Mouse (Mus musculus): ENCODE measurements around the gene Car5b. TPM values are rescaled to one million over a fixed set of nuclear protein-coding genes. Genes with fewer than 3 reads are reported as not detected.

Car5b gene
- 1 to 10 TPM; 3.2 to 7.1 TPM for total RNA-seq (2021)
- long read RNA-seq, experiment 1, partial matches to known transcripts = 1 of 2 reads
- long read RNA-seq, experiment 1, other reads (novel, unspliced or antisense) = 1 of 2 reads
- long read RNA-seq, experiment 2, partial matches to known transcripts = 0 of 1 reads
- long read RNA-seq, experiment 2, other reads (novel, unspliced or antisense) = 0 of 1 reads

GRCm38 (mm10) chrX:164027607-164028289 is at the start of gene Car5b:
TSS of gene Car5b (minus strand) at chrX:164027997.
- DNase-seq = peak; percentile 89

GRCm38 (mm10) chrX:164076040-164076775 is 48.4 kb upstream of the Car5b start, which contains the start of gene Siah1b:
TSS of gene Siah1b (minus strand) at chrX:164076493.
- DNase-seq = peak; percentile 90

DNA sequence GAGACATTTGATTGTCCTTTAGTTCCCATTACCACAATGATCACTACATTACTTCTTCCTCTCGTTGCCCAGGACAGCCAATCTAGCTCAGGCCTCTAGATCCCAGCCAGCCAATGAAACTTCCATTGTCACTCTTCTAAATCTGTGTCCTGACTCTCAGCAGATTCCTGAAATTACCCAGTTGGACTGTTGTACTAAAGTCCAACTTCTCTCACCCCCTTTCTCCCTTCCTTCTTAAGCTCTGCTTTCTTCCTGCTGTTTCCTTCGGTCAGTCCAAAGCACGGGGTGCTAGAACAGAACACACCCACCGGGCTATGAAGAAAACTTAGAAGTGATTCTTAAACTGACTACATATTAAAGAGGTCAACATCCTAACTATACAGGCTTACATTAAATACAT is 41.2 kb upstream of the Car5b start:
- no peak for DNase-seq

- peak; percentile 77 for DNase-seq
Observed at GRCm38 (mm10) chrX:164066185-164066584, 38.4 kb upstream of the Car5b start.

- no peak for DNase-seq
Observed at GRCm38 (mm10) chrX:164059070-164059469, 31.3 kb upstream of the Car5b start.

DNA sequence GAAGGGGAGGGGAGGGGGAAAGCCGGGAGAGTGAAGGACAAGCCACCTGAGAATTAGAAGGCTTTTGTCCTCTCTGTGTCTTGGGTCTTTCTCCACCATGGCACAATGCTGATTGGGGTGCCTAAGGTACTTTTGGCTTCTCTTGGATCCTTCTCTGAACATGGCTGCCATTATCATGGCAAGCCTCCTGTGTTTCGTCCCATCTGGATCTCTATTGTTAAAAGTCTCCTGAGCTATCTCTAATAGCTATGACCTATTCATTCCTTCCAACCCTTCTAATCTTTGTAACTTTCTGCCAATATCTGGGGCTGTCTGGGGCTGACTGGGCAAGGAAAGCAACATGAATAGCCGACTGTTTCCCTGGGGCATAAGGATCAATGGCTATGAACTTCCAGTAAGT is 30.7 kb upstream of the Car5b start:
- no peak for DNase-seq

DNA sequence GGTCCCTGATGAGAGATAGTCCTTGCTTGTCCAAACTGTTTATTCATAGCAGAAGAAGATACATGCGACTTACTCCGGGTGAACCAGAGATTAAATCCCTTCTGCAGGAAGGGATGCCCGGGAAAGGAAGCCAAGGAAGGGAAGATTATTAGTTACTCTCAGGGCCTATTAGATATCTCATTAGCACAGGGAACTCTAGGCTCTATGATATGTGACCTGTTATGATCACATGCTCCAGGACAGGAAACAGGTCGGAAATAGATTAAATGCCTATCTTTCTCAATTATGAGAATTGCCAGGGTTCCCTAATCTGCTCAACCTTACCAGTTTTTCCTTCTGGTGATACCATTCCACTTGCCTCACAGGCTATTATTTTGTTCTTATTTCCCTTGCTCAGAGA is 27.9 kb upstream of the Car5b start:
- no peak for DNase-seq

DNA sequence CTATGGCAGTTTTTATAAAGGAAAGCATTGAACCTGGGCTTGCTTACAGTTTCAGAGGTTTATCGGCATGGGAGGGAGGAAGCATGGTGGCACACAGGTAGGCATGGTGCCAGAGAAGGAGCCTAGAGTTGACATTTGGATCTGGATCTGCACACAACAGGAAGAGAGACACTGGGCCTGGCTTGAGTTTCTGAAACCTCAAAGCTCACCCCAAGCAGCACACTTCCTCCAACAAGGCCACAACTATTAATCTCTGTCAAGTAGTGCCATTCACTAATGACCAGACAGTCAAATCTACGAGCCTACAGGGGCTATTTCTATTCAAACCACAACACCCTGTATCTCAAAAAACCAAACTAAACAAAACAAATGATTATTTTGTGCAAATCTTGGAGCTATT is 18.9 kb upstream of the Car5b start:
- no peak for DNase-seq

GRCm38 (mm10) chrX:164042069-164042468 is 14.3 kb upstream of the Car5b start:
- DNase-seq = no peak

DNA sequence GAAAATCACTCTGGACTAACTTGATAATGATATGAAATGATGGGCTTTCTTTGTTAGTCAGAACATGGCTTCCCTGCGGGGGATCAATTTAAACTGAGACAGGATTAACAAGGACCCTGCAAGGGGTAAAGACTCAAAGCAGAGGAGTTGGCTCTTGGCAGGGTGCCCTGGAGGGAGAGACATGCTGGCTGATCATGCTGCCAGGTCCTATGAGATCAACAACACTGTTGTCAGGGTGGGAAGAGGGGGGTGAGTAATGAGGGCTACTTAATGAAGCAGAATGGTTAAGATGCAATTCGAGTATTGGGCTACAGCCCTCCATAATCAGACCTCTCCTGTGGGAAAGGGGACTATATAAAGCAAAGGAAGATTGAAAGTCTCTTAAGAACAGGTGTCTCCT is 11.1 kb upstream of the Car5b start:
- no peak for DNase-seq

- DNase-seq = no peak
Observed at GRCm38 (mm10) chrX:164035931-164036330, 8.1 kb upstream of the Car5b start.

GRCm38 (mm10) chrX:164035401-164035800 is 7.6 kb upstream of the Car5b start:
- no peak for DNase-seq

- no peak for DNase-seq
Observed at GRCm38 (mm10) chrX:164032526-164032925, 4.7 kb upstream of the Car5b start.

DNA sequence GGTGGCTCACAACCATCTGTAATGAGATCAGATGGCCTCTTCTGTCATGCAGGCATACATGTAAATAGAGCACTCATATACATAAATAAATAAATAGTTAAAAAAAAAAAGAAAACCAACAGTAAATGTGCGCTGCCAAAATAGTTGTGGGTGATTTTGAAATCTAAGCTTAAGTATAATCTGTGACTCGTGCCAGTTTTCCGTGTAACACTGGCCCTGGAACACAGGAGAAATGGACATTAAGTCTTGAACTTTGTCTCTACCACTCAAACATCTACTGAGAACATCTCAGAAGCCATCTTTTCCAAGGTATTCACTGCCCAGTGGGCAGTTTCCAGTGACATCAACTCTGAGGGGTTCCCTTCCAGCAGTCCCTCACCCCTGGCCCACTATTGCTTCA is 12.2 kb downstream of the Car5b start:
- no peak for DNase-seq

DNA sequence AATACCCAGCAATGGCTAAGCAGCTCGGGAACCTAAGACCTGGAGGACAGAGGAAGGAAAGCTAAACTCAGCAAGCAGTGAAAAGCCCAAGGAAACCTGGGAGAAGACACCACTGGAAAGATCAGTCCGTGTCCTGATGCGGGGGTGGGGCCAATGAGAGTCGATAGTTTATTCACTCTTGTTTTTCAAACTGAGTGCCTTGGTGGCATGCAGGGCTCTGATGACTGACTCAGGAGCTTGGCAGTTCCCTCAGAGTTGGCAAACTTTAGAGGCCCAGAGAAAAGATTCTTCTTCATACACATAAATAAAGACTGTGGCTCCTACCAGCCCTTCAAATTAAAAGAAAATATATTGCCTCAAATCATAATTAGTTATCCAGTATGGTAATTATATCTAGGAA is 12.8 kb downstream of the Car5b start:
- no peak for DNase-seq

DNA sequence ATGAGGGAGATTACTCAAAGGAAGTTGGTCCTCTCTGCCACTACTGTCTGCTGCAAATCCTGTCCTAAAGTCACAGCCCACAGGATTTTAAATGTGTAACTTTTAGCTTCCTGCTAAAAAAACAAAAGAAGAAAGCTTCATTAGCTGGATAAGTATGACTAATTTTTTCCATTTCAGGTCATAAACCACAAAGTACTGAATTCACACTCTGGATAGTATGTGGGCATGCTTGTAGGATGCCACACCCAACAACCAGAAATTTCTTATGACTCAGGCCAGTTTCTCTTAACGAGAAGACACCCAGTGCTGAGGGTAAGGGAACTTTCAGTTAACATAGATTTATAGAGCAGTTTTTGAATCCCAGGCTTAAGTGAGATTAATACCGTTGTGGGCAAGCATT is 14.5 kb downstream of the Car5b start:
- DNase-seq = no peak

DNA sequence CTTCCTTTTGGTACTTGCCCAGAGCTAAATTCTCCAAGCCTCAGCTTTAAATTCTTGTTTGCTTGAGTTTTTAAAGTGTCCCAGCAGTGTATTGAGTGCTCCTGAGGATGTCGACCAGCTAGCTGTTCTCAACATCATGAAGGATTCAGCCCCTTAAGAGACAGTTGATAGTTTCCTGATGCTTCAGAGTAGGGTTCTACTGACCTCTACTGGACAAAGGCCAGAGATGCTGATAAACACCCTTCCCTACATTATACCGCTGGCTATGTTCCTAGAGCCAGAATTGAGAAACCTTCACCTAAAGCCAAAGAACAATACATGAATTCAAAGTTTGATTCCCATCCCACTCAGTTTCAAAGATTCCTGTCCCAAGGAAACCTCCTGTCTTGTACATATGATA is 23.0 kb downstream of the Car5b start:
- DNase-seq = peak; percentile 9

- DNase-seq = no peak
Observed at GRCm38 (mm10) chrX:163999848-164000247, 27.9 kb downstream of the Car5b start.

DNA sequence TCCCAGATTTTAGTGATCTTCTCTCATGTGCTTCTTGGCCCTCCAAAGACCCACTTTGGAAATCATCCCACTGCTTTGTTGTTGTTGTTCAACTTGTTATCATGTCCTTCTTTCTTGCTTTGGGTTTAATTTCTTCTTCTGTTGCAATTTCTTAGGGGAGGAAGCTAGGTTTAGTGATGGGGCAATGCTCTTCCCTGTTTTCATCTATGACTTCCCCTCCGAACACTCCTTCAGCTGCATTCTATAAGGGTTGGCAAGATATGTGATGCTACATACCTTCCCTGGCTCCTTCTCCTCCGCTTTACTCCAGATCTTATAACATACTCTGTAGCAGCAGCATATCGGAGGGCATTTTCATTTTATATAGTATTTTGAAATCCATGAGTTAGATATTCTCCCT is 31.0 kb downstream of the Car5b start:
- no peak for DNase-seq

DNA sequence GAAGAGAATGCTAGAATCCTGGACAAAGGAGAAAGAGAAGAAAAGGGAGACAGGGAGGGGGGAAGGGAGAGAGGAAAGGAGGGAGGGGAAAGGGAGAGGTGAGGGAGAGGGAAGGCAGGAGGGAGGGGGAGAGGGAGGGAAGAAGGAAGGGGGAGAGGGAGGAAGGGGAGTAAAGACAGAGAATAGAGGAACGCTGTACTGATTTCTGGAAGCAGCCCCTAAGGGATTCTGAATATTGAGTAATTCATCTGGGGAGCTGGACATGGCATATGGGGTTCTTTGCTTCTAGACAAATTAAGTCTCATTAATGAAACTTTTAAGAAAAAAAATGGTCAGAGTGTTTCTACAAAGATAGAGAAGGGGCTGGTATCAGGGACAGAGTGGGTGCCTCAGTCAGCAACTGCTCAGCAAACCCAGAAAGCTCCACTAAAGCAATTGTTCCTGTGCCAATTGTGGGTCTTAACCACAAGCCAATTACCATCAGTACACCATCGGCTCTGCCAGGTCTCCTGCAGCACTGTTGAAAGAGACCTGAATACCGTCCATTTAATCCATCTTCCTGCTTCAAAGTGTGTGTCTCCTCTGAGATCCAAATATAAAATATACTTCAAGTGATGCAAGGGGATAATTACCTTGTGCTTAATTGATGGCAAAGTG is 40.0 kb downstream of the Car5b start:
- no peak for DNase-seq

GRCm38 (mm10) chrX:163982129-163982528 is 45.7 kb downstream of the Car5b start:
- no peak for DNase-seq

DNA sequence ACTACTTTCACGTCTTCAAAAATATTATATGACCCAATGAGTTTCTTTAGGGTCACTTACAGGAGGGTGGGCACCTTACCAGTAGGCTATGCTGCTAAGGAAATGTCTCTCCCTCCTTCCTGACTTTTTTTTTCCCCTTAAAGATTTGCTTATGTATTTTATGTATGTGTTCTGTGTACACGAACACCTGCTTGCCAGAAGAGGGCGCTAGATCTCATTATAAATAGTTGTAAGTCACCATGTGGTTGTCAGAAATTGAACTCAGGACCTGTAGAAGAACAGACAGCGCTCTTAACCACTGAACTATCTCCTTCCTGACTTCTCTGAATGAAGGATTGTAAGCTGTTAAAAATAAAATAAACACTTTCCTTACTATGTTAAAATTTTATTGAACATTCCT is 46.3 kb downstream of the Car5b start:
- no peak for DNase-seq

DNA sequence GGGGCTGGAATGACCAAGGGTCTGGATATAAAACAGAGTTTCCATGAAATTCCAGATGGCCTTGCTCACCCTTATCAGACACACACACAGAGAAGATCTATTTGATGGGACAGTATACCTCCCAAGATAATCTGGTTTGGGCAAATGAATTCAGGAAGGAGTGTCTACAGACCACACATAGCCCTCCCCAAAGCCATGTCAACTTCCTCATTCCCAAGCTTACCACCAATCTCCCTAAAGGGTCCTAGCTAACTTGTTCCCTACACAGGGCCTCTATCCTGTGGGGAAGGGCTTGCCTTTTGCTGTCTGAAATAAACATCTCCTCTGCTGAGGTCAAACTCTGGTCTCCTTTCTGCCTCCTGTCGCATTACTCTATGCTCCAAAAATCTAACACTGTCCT is 46.7 kb downstream of the Car5b start:
- no peak for DNase-seq

Data from adrenal gland, postnatal 10 days (tissue).